Mouse (Mus musculus) embryo, embryonic 9.5 days (tissue): ENCODE measurements around the gene Ubfd1.

Source experiments
- DNase-seq: peaks from one replicate; pipeline ENCODE4 v3.0.0-alpha.2; 2017; ENCODE audit errors: extremely low spot score

The Ubfd1 gene

GRCm38 (mm10) chr7:122087195-122087982, 20.4 kb downstream of the Ubfd1 start:
- DNase-seq = no peak

DNA sequence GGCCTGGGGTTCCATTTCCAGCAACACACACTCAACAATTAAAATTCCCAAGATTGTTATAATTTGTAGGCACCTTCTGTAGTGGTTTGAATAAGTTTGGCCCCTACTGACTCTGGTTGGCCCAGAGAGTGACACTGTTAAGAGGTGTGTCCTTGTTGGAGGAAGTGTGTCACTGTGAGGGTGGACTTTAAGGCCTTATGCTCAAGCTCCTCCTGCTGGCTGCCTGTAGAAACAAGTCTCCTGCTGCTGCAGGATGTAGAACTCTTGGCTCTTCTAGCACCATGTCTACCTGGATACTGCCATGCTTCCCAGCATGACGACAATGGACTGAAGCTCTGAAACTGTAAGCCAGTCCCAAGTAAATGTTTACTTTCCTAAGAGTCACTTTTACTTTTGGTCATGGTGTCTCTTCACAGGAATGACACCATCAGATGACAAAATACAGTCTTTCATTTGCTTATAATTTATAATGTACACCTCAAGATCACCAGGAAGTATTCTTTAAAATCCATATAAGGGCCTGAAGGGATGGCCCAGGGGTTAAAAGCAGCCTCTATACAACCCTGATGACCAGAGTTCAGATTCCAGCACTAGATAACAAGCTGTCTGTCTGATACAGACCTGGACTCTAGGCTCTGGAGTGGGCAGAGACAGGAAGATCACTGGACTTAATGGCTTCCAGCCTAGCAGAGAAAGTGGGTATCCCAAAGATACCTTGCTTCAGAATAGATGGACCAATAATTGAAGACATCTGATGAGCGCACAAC, 27.8 kb downstream of the Ubfd1 start:
- DNase-seq = no peak

GRCm38 (mm10) chr7:122098009-122098408, 31.0 kb downstream of the Ubfd1 start:
- DNase-seq = no peak

DNA sequence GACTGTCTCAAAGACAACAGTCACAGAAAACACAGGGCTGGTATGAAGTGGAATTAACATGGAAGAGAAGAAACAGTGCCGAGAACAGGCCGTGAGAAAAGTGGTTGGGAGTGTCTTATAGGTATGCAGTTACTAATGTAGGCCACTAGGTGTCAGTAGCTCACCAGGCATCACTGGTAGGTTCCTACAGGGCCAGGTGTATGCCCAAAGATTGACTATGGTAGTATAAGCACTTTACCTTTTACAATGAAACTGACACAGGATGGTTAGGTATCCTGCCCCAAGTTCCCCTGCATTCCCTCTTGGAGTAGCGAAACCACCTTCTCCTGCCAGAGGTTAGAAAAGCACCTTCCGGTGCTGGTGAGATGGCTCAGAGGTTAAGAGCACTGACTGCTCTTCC, 32.2 kb downstream of the Ubfd1 start:
- peak; percentile 32 for DNase-seq

- DNase-seq = peak; percentile 80
Measured at GRCm38 (mm10) chr7:122101014-122101746, 34.2 kb downstream of the Ubfd1 start.

- DNase-seq = peak; percentile 88
Measured at GRCm38 (mm10) chr7:122101747-122102244, 34.8 kb downstream of the Ubfd1 start, which contains the start of gene Ndufab1. Gene Ndufab1, minus strand, starts transcription at chr7:122101886.

GRCm38 (mm10) chr7:122108206-122108605, 41.2 kb downstream of the Ubfd1 start:
- DNase-seq = no peak

DNA sequence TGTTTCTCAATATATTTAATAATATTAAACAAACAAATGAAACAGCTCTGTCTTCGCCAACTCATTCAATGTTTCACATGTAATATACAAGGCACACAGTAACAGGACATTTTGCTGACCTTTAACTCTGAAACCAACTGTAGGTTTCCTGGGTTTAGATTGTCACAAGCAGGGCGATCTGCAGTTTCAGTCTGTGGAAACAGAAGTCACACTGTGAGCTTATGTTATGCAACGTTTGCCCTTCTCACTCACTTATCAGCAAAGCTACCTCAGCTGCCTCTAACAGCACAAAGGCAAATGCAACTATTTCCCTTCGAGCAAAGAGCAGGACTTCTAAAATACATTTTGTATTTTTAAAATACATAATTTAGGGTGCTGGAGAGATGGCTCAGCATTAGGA, 56.5 kb downstream of the Ubfd1 start:
- DNase-seq = no peak

- no peak for DNase-seq
Measured at GRCm38 (mm10) chr7:122125636-122126035, 58.7 kb downstream of the Ubfd1 start.

DNA sequence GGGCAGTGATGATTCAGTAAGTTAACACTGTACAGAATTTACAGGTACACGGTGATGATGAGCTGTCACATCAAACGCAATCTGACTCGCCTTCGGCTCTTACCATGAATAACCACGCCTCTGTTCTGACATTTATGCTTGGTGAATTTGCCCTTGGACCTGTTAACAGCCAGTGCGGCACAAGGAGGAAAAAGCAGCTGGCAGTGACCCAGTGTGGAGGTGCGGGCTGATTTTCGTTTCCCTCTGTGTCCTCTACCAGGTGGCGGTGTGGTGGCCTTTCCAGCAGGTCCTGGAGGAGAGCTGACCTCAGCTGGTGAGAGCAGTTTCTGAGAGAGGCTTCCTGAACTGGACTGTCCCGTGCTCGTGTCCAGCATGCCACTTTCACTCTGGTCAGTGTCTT, 60.0 kb downstream of the Ubfd1 start:
- DNase-seq = no peak
